Mouse (Mus musculus) adrenal gland, postnatal 0 days (tissue): ENCODE data around the gene Neto2. TPM values are rescaled to one million over a fixed set of nuclear protein-coding genes. Genes with fewer than 3 reads are reported as not detected.

ENCODE experiments used
- microRNA-seq: library from miRNA; unstranded; fragments of <30 nt; microRNA quantifications from one replicate; pipeline ENCODE4, GENCODE M21; 2016; ENCODE audit warnings: borderline replicate concordance; ENCODE audit not compliant: insufficient number of aligned reads
- polyA plus RNA-seq: library from polyadenylated mRNA; unstranded; fragments of >200 nt; fragmentation: Nextera tagmentation; extraction: Ambion mirVana; gene quantifications from 2 replicates; pipeline ENCODE4 v1.2.1, GENCODE M21; 2015

Neto2 gene
- polyA plus RNA-seq: 3.7 and 4.1 TPM in 2 replicates

DNA sequence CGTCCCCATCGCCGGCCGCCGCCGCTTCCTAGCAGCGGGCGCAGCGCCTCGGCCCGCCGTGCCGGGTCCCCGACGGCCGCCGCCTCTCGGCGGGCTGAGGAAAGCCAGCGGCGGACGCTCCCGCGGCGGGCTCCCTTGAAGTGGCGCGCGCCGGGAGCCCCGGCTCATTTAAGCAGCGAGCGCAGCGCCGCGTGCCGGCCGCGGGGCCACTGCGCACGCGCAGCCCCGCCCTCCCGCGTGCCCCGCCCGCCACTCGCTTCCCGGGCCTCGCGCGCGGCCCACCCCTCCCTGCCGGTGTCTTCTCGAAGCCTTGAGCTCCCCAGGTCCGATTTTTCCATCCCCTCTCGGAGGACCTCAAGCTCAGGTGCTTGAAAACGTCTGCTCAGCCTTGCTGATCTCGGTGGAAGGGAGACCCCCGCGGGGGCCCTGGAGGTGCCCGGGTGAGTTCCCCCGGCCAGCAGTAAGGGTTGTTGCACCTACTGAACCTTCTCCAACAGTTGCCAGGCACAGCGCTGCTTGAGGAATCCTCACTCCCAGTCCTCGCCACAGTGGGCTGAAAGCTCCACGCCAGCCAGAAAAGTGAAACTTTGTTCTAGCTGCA, at the start of gene Neto2:
Gene Neto2, minus strand, starts transcription at position 174 of the 601 bp plus-strand sequence.

Small RNA genes lying within 50 kb of the gene (microRNA-seq; reads per million reads assigned to microRNA genes)
- not detected for gene Mir8109

Other genes with a start within 250 kb of the Neto2 start
- gene Gpt2, start 208.3 kb downstream of the Neto2 start, polyA plus RNA-seq: 15.6 and 18.0 TPM in 2 replicates
- 96.3 and 123 TPM in 2 replicates for gene Dnaja2, start 145.6 kb downstream of the Neto2 start, polyA plus RNA-seq
- 98.2 and 107 TPM in 2 replicates for gene Itfg1, start 140.0 kb upstream of the Neto2 start, polyA plus RNA-seq
- 26.0 and 41.4 TPM in 2 replicates for gene Phkb, start 140.0 kb upstream of the Neto2 start, polyA plus RNA-seq